Mouse (Mus musculus): ENCODE measurements around the gene Spaca3.

GRCm38 (mm10) chr11:80900555-80900954 is 42.4 kb downstream of the Spaca3 start:
- TF ChIP-seq CTCF (IDR thresholded peaks at IDR 0.05; ENCODE audit: borderline replicate concordance, extremely low read depth, insufficient read depth, insufficient read length) = no peak
- TF ChIP-seq POLR2A (IDR thresholded peaks at IDR 0.05; ENCODE audit: borderline replicate concordance, extremely low read depth, insufficient read depth, insufficient read length, poor library complexity, severe bottlenecking) = no peak

Data from brain, embryonic 14.5 days (tissue).